Mouse (Mus musculus) bone marrow, adult 2 months (tissue): ENCODE data around the gene Gm10647.

ENCODE experiments used
- CTCF ChIP-seq: fragments of 200-500 bp; IDR thresholded peaks from 2 replicates; pipeline ENCODE4 v1.5.1; 2011; ENCODE audit warnings: low read length, control low read depth; ENCODE audit not compliant: control insufficient read depth, insufficient read depth
- POLR2A ChIP-seq: fragments of 200-500 bp; IDR thresholded peaks from 2 replicates; pipeline ENCODE4 v1.6.1; 2011; ENCODE audit warnings: low read depth, mild to moderate bottlenecking, control low read depth, low read length, borderline replicate concordance; ENCODE audit not compliant: control insufficient read depth

- no peak for TF ChIP-seq CTCF
- TF ChIP-seq POLR2A, result no peak
Observed at GRCm38 (mm10) chr9:66752849-66753248, 44.0 kb upstream of the Gm10647 start.
